Mouse (Mus musculus): ENCODE data around the gene Pik3ap1.
"Not testable (repeated sequence)": the region's sequence is repeated elsewhere in the genome, so short reads cannot be mapped to it uniquely, and the experiment has no call there.

Pik3ap1 gene

DNA sequence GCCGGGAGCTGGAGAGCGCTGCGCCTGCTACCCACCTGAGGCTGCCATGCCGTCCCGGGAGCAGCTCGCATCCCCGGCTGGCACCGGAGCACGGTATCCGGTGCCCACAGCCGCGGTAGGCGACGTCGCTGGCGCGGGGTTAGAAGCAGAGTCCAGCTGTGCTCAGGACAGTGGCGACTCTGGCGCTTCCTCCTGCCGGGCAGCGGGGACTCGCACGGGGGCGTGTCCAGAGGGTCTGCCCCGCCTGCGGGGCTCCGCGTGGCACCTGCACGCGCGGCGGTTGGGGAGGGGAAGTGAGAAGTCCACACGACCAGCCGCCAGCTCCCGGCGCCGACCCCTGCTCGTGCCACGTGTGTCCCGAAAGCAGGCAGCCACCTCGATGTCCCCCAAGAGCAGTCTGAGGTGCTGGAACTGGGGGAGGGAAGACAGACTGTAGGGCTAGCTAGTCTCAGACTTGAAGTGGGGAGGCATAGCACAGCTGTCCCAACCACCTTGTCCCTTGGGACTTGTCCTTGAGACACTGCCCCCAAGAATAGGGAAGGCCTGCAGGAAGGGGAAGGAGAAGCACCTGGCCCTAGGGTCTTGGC, at the start of gene Pik3ap1:
TSS of gene Pik3ap1 (minus strand) at position 181 of the 587 bp plus-strand sequence.
- DNase-seq (ENCODE audit: low spot score), result no peak

DNA sequence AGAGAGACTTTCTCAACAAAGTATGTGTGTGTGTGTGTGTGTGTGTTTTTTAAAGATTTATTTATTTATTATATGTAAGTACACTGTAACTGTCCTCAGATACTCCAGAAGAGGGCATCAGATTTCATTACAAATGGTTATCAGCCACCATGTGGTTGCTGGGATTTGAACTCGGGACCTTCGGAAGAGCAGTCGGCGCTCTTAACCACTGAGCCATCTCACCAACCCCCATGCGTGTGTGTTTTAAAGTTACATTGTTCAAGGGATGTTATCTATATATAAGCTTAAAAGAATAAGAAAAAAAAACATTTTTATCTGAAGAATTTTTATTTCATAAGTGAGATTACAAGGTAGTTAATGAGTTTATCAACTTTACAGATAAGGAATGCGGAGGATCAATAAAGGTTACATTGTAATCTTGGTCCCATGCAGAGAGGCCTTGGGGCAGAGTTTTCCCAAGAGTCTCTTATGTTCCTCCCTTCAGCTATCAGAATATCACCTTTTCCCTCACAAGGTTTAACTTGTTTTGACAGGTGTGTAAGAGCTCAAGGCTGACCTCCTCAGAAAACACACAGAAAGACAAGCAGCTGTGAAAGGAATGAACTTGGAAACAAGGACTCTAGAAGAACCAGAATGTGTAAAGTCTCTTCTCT, 46.7 kb upstream of the Pik3ap1 start:
- DNase-seq (ENCODE audit: low spot score), result not testable (repeated sequence)

DNA sequence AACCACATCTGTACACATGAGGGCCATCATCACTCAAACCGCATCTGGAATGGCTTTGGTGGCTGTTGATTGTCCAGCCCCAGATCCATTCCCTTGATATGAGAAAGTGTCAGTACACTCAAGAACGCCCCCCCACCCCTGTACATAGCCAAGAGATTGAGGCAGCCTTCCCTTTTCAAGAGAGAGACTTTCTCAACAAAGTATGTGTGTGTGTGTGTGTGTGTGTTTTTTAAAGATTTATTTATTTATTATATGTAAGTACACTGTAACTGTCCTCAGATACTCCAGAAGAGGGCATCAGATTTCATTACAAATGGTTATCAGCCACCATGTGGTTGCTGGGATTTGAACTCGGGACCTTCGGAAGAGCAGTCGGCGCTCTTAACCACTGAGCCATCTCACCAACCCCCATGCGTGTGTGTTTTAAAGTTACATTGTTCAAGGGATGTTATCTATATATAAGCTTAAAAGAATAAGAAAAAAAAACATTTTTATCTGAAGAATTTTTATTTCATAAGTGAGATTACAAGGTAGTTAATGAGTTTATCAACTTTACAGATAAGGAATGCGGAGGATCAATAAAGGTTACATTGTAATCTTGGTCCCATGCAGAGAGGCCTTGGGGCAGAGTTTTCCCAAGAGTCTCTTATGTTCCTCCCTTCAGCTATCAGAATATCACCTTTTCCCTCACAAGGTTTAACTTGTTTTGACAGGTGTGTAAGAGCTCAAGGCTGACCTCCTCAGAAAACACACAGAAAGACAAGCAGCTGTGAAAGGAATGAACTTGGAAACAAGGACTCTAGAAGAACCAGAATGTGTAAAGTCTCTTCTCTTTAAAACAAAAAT, 41.2 kb upstream of the Pik3ap1 start:
- not testable (repeated sequence) for DNase-seq (ENCODE audit: low spot score)

DNA sequence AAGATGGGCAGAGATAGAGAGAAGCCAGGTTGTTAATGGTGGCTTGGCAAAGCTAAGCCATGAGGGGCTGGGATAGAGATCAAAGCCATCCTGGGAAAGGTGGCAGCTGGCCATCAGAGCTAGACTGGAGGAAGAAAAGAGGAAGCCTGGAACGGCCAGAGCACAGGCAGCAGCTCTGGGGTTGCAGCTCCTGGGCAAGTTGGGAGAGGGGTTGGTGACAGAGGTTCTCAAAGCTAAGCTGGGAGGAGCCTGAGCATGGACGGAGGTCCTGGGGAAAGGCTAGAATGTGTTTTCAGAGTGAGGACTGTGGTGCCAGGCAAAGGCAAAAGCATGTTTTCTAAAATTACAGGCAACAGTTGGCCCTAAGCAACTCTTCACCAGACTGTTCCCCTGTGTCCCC, 36.4 kb upstream of the Pik3ap1 start:
- no peak for DNase-seq (ENCODE audit: low spot score)

DNA sequence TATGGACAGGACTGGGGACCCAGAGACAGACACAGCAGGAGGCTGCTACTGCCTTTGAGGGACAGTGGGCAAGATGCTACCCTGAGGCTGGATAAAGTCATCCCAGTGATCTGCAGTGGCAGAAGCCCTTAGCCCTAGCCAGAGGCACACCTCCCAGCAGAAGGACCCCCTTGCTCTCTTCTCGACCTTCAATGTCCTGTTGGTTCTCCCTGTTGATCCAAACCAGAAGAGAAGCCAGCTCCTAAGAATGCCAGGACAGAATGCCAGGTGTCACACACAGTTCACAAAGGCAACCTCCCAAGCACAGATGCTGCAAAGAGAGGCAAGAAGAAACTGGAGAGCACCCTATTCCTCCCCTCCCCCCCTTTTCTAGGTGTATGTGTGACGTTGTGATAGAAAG, 33.9 kb upstream of the Pik3ap1 start:
- no peak for DNase-seq (ENCODE audit: low spot score)

DNA sequence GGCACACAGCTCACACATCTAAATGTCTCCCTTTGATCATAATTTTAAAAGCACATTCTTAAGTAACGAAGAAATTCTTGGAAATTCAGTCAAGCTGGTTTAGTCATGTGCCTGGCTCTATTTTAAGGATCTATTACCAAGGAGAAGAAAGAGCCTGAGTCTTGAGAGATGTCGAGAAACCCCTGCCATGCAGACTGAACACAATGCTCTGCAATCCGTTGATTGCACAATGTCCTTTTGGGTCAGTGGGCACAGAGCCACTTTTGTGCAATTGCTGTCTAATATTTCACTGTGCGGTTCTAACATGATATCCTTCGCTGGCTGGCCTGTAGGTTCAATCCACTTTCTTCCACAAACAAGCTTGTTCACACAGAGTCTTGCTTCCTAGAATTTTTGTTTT, 33.1 kb upstream of the Pik3ap1 start:
- peak; percentile 29 for DNase-seq (ENCODE audit: low spot score)

DNA sequence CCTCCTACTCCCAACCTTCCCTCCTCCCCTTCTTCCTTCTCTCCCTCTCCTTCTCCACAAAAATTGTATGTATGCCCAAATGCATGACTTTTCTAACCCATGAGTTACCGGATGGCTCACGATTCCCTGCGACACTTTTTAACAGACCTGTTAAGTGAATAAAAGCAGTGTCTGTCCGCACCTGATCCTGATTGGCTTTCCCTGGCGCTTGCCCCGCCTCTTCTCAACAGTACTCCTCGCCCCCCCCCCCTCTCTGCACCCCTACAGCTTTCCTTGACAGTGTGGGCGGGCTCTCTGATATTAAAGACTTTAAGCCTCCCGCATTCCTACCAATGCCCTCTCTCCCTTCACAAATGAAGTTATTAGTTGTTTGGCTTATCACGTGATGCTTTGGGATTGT, 31.3 kb upstream of the Pik3ap1 start:
- no peak for DNase-seq (ENCODE audit: low spot score)

DNA sequence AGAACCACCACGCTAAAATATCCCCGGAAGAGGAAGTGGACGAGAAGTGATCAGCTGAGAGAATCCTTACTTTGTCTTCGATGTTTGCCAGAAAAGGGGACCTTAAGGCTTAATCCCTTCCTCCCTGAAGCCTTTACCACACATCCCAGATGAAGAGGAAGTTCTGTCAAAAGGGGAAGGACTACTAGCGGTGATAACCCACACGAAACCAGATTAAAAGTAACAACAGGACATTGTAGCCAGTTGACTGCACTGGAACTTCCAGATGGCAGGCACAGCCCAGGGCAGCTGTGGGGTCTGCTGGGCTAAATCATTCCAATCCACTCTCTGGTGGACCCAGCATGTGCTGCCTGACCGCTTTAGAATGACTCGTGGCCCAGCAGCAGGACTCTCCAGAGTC, 17.7 kb upstream of the Pik3ap1 start:
- DNase-seq (ENCODE audit: low spot score), result no peak

DNA sequence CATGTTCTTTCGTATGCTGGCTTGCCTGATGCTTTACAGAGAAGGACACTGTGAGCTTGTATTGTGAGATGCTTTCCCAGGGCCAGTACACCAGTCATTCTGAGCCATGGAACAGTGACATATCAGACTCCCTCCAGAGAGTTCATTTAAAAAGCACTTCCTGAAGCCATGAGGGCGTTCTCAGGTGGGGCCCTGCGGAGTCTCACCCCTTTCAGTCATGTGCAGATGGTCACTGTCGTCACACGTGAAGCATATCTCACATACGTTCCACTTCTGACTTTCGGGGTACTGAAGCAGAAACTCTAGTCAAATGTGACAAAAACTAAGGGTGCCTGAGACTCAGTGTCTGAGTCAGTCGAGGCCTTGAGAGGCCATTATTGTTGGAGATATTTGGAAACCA, 6.0 kb upstream of the Pik3ap1 start:
- DNase-seq (ENCODE audit: low spot score), result no peak

DNA sequence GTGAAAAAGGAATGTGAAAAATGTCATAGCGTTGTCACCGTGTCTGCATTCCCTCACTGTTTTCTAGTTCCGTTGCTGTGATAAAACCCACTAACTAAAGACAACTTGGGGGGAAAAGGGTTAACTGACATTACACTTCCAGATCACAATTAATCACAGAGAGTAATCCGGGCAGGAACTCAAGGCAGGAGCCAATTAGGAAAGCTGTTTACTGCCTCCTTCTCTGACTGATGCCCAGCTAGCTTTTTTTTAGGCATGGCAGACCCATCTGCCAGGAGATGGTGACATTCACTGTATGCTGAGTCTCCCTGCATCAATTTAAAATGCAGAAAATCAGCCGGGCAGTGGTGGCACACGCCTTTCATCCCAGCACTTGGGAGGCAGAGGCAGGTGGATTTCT, 4.4 kb upstream of the Pik3ap1 start:
- no peak for DNase-seq (ENCODE audit: low spot score)

DNA sequence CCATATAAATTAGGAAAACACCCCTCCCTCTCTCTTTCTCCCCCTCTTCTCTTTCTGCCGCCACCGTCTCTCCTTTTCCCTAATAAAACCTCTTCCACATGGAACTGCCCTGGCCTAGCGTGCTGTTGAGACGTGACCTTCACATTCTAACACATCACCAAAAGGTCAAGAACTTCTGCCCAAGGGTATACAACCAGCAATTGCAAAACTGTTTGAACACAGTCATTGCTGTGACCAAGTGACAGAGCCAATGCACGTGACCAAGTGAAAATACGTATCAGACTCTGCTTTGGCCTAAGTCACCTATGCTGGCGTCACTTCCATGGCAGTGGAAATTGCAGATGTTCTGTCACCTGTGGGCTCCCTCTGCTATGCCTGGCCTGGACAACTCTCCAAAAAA, 3.3 kb upstream of the Pik3ap1 start:
- DNase-seq (ENCODE audit: low spot score), result no peak

DNA sequence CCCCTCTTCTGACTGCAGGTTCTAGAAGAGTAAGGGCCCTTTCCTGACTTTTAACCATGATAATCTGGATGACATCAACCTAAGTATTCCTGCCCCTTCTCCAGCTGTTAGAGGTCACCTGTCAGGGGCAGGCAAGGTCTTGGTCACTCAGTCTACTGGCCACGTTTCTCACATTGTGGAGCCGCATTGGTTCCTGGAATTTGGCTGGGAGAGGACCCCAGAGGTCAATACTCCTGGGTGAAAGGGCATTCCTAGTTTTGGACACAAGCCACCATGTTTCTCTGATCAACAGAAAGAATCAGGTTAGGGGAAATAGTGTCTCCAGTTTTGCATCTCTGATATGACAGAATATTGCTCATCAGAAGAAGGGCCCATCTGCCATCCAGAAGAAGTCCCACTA, 2.4 kb upstream of the Pik3ap1 start:
- no peak for DNase-seq (ENCODE audit: low spot score)

DNA sequence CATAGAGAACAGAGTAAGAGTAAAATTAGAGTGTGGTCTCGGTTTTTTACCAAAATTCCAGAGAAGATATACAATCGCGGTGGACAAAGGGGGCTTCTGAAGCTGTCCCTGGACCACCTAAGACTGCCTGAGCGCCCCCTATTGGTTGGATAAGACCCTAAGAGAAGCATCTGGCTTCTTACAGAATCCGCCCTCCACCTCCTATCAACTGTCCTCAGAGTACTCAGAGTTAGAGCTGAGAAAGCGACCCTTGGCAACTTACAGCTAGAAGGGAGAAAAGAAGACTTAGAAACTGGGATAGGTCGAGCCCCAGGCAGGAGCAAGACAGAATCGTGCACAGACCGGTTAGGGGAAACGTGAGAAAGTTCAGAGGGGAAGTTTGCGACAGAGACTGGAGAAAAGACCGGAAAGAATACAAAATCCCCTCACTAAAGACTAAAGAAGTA, 473 bp downstream of the Pik3ap1 start:
- no peak for DNase-seq (ENCODE audit: low spot score)

DNA sequence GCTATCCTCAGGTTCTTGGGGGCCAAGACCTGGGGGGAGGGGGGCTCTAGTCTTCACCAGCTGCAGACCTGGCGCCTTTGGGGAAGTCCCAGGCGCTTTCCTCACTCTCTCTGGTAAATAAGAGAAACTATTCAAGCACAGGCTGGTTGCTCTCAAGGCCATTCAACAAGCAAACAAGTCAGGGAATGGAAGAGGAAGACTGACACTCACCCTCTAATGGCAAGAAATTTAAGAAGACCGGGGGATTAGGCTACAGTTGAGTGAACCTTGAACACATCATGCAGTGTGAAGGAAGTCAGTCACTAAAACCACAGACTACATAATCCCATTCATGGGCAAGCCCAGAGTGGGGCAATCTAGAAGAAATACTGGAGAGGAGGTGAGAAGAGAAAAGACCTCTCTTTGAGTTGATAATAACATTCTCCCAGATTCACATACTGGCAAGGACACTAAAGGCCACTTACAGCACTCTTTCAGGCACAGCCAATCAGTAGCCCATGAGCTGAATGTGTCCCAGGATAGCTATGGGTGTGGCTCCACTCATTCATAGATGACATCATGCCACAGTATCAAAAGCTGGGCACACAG, 2.4 kb downstream of the Pik3ap1 start:
- DNase-seq (ENCODE audit: low spot score), result no peak

DNA sequence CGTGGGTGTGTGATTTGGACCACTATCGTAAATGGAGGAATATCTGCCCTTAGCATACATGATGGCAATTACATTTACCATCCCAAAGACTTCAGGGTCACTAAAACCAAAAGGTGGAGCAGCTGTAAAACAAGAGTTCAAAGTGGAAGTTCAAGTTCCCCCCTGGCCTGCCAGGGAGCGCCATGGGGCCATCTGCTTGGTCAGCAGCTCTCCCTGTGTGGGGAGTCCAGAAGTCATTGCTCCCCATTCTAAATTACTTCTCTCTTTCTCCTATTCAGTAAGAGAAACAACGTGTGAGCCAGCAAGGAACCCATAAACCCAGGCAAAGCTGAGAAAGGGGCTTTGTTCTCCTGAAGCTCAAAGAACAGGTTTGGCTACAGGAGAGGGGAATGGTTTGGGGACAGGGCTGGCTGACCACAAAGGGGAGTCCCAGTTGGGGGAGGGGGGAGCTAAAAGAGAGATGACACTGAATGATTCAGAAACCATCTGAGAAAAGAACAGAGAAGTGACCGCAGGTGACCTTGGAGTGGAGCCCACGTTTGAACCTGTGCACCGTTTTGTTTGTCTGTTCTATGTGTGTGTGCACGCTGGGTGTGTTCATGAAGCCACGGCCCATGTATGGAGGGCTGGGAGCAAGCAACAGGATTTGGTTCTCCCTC, 3.2 kb downstream of the Pik3ap1 start:
- DNase-seq (ENCODE audit: low spot score), result no peak

DNA sequence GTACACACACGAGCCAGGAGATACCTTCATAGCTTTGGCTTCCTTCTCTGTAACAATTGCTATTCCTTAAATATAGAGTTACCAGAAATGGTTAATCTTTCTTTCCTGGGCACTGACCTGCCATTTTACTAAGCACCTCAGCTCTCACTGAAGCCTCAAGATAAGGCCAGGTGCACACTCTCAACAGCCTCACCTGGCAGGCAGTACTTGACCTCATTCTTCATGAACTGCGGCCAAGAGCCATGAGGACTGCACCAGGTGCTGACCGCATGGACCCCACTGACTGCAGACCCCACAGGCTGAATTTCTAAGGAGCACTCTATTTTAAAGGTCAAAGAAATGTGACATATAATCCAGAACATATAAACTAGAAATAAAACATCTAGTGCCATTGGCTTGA, 5.7 kb downstream of the Pik3ap1 start:
- DNase-seq (ENCODE audit: low spot score), result no peak

DNA sequence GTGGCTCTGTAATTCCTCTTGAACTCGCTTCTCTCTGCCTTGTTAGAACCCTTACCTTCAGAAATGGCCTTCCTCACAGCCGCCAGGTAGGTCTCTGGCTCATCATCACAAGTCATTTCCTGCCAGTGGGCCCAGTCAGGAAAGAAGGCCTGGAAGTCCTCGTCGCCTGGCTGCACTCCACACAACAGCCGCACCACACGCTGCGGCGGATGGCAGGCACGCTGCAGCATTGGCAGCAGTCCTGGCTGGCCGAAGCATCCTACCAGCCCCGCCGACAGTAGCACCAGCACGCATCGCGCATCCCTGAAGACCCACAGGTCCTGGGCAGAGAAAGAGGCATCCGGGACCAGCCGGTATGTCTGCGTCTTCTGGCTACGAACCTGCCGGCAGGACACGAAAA, 9.1 kb downstream of the Pik3ap1 start:
- DNase-seq (ENCODE audit: low spot score), result no peak

DNA sequence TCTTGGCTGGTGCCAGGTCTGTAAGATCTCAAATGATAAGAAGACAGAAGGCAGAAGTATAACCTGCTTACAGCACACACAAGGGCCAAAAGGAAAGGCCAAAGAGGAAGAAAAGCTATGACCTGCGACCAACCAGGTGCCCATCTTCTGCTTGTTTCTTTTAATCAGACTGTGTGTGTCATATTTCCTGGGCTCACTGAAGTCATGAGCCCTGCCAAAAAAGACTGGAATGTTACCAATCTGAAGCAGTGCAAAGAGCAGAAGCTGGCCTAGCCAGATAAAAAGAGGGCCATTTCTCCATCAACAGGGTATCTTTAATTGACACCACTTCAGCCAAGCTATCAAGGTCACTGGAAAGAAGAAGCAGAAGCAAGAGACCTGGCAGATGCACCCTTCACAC, 9.8 kb downstream of the Pik3ap1 start:
- no peak for DNase-seq (ENCODE audit: low spot score)

DNA sequence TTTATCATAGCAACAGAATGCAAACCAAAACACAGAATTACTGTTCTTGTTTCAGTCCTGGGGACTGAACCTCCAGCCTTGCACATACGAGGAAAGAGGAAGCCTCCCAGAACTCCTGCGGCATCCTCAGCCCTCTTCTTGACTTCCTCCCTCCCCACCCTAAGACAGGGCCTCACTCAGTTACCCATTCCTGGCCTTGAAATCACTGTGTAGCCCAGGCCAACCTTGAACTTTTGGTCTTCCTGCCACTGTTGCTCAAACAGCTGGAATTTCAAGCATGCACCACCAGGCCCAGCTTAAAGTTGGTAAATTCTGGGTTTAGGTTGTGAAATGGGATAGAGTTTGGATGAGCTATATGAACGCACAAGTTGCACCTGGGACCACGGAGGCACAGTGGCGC, 10.2 kb downstream of the Pik3ap1 start:
- no peak for DNase-seq (ENCODE audit: low spot score)

DNA sequence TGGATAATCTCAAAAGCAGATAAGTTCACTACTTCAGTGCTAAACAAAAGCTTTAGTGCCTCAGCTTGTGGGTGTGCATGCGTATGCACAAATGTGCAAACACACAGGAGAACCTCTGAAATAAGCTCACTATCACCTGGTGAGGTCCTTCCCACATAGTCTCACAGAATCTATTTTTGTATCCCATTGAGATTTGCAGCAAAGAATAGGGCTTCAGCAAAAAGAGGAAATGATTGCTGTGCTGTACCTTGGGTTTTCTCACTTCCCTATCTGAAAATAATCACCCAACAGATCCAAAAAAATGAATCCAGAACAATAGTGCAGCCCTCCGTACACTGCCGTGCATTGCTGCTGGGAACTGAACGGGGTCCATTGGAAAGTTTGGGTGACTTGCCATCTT, 12.6 kb downstream of the Pik3ap1 start:
- DNase-seq (ENCODE audit: low spot score), result no peak

DNA sequence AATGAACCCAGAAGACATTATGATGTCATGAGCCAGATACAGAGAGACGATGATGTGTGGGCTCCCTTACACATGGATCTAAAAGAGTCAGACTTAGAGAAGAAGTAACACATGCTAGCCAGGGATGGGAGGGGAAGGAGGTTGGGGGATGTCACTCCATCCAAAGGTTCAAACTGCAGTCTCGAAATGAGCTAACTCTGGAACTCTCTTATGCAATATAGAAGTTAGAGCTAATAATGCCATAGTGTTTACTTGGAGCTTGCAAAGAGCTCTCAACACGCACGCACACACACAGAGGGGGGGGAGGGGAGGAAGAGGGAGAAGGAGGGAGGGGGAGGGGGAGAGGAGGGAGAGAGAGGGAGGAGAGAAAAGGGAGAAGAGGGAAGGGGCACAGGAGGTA, 13.5 kb downstream of the Pik3ap1 start:
- DNase-seq (ENCODE audit: low spot score), result no peak
